Mouse (Mus musculus) erythroblast, embryonic 14.5 days (primary cell): ENCODE results near the gene Rpap2. TPM values are rescaled to one million over a fixed set of nuclear protein-coding genes. Genes with fewer than 3 reads are reported as not detected.
A peak's percentile ranks its signal among the peaks of the same experiment; 100 is the strongest.

Experiments
- H3K27me3 ChIP-seq: 2 replicates; pipeline ENCODE4 v1.6.1; 2012; ENCODE audit warnings: inconsistent platforms; ENCODE audit not compliant: control insufficient read depth
- H3K36me3 ChIP-seq: 2 replicates; pipeline ENCODE4 v1.6.1; 2012; ENCODE audit warnings: mild to moderate bottlenecking, inconsistent platforms; ENCODE audit not compliant: control insufficient read depth
- H3K4me1 ChIP-seq: 2 replicates; pipeline ENCODE4 v1.6.1; 2012; ENCODE audit warnings: inconsistent platforms; ENCODE audit not compliant: control insufficient read depth
- H3K4me3 ChIP-seq: replicated peaks from 2 replicates; pipeline ENCODE3; 2012; ENCODE audit warnings: moderate library complexity, mild to moderate bottlenecking, inconsistent platforms
- H3K9me3 ChIP-seq: 2 replicates; pipeline ENCODE4 v1.6.1; 2012; ENCODE audit warnings: low read length, inconsistent platforms, mixed read lengths; ENCODE audit not compliant: control insufficient read depth
- GATA1 ChIP-seq: IDR thresholded peaks from 2 replicates; pipeline ENCODE4 v1.6.1; 2012; ENCODE audit warnings: low read length, inconsistent platforms, mixed read lengths
- TAL1 ChIP-seq: IDR thresholded peaks from 3 replicates; pipeline ENCODE4 v1.6.1; 2012; ENCODE audit warnings: low read length, inconsistent platforms, mixed read lengths
- polyA plus RNA-seq: library from polyadenylated mRNA; stranded (reverse); fragments of >175 nt; gene quantifications from 2 replicates; pipeline ENCODE4 v1.2.3, GENCODE M21; 2012

Rpap2 gene
- polyA plus RNA-seq, 1 experiment = 0.03 TPM

DNA sequence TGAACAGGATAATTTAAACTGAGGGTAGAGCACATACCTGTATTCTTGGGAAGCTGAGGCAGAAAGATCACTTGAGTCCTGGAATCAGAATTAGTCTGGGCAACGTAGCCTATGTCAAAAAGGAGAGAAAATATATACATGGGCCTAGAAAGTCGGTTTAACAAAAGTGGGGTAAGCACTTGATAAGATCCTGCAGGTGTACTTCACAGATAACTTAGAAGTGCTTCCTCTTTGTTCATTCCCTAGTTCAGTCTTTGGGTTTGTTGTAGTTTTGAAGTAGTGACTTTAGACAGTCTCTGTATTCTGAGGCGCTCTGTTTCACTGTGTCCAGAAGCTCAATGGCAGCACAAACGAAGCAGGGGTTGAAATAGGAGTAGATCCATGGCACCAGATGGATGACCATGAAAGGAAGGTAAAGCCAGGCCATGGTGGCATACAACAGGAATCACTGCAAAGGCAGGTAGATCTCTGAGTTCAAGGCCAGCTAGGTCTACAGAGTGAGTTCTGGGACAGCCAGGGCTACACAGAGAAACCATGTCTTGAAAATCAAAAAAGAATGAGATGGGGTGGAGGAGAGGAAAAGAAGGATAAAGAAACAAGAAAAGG lies 55.0 kb downstream of the Rpap2 start:
- no peaks in the 10 kb centered on the region; the same call in 1 of the 2 replicates for H3K36me3 ChIP-seq
- H3K4me3 ChIP-seq = no peak overlapping the region
- H3K27me3 ChIP-seq = no peaks in the 10 kb centered on the region
- no peaks in the 10 kb centered on the region for H3K9me3 ChIP-seq
- TF ChIP-seq GATA1 = no peak
- TF ChIP-seq TAL1 = no peak
- peaks cover 14% of the 10 kb centered on the region for H3K4me1 ChIP-seq

DNA sequence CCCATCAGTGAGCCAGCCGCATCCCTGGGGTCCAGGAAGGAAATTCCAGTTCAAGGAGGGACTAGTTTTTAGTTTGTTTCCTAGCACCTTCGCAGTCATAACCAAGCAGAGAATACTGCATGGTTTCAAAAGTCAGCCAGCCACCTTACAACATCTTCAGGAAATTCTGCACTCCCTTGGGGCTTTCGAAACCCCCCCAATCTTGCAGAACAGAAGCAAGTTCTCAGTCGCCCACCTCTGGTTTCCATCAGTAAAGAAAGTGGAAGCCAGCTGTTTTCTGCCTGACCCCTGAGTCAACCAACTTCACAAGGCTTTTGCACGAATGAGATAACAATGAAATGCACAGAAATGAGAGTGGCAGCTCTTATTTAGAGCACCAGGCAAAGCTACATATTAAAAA lies 81.2 kb downstream of the Rpap2 start:
- Histone ChIP-seq H3K36me3 (no peaks in the 10 kb centered on the region), H3K9me3 (no peaks in the 10 kb centered on the region), H3K4me3 (no peak overlapping the region), H3K4me1 (no peaks in the 10 kb centered on the region), H3K27me3 (peaks cover 7% of the 10 kb centered on the region; the same call in 1 of the 2 replicates)
- TF ChIP-seq TAL1 (no peak), GATA1 (no peak)

GRCm38 (mm10) chr5:107681300-107681699 lies 84.1 kb downstream of the Rpap2 start:
- TF ChIP-seq GATA1 (no peak), TAL1 (no peak)
- H3K4me3 ChIP-seq = no peak overlapping the region

GRCm38 (mm10) chr5:107684380-107684779 lies 87.2 kb downstream of the Rpap2 start:
- peaks cover 30% of the 10 kb centered on the region for H3K27me3 ChIP-seq
- no peak overlapping the region for H3K4me3 ChIP-seq
- H3K36me3 ChIP-seq = no peaks in the 10 kb centered on the region
- TF ChIP-seq TAL1 (no peak), GATA1 (no peak)
- H3K4me1 ChIP-seq = peaks cover 12% of the 10 kb centered on the region
- no peaks in the 10 kb centered on the region; the same call in 1 of the 2 replicates for H3K9me3 ChIP-seq

More at GRCm38 (mm10) chr5:107681300-107681699, 84.1 kb downstream of the Rpap2 start:
- H3K4me1 ChIP-seq = no peaks in the 10 kb centered on the region
- no peaks in the 10 kb centered on the region for H3K9me3 ChIP-seq
- H3K27me3 ChIP-seq = peaks cover 7% of the 10 kb centered on the region; the same call in 1 of the 2 replicates
- no peaks in the 10 kb centered on the region for H3K36me3 ChIP-seq

- Histone ChIP-seq H3K9me3 (no peaks in the 10 kb centered on the region; the same call in 1 of the 2 replicates), H3K27me3 (peaks cover 32% of the 10 kb centered on the region), H3K4me3 (no peak overlapping the region), H3K36me3 (no peaks in the 10 kb centered on the region), H3K4me1 (peaks cover 12% of the 10 kb centered on the region)
- TF ChIP-seq TAL1 (no peak), GATA1 (no peak)
Measured at GRCm38 (mm10) chr5:107687161-107687560, 90.0 kb downstream of the Rpap2 start.

- peaks cover 12% of the 10 kb centered on the region for H3K4me1 ChIP-seq
- TF ChIP-seq TAL1 (no peak), GATA1 (no peak)
- no peaks in the 10 kb centered on the region; the same call in 1 of the 2 replicates for H3K9me3 ChIP-seq
- peaks cover 33% of the 10 kb centered on the region for H3K27me3 ChIP-seq
- peak overlapping the region; percentile 55 for H3K4me3 ChIP-seq
- no peaks in the 10 kb centered on the region for H3K36me3 ChIP-seq
Measured at GRCm38 (mm10) chr5:107687592-107688498, 90.7 kb downstream of the Rpap2 start.

GRCm38 (mm10) chr5:107688499-107688866 lies 91.3 kb downstream of the Rpap2 start:
- Histone ChIP-seq H3K9me3 (no peaks in the 10 kb centered on the region; the same call in 1 of the 2 replicates), H3K36me3 (no peaks in the 10 kb centered on the region), H3K4me3 (peak overlapping the region; percentile 55), H3K4me1 (peaks cover 12% of the 10 kb centered on the region), H3K27me3 (peaks cover 31% of the 10 kb centered on the region)
- no peak for TF ChIP-seq TAL1
- no peak for TF ChIP-seq GATA1

GRCm38 (mm10) chr5:107695019-107695418 lies 97.8 kb downstream of the Rpap2 start:
- H3K36me3 ChIP-seq = no peaks in the 10 kb centered on the region

GRCm38 (mm10) chr5:107698888-107699287 lies 101.7 kb downstream of the Rpap2 start:
- Histone ChIP-seq H3K4me1 (no peaks in the 10 kb centered on the region), H3K9me3 (no peaks in the 10 kb centered on the region; the same call in 1 of the 2 replicates), H3K4me3 (no peak overlapping the region), H3K27me3 (peaks cover 16% of the 10 kb centered on the region), H3K36me3 (no peaks in the 10 kb centered on the region)
- TF ChIP-seq GATA1 (no peak), TAL1 (no peak)

More at GRCm38 (mm10) chr5:107695019-107695418, 97.8 kb downstream of the Rpap2 start:
- peaks cover 22% of the 10 kb centered on the region for H3K27me3 ChIP-seq
- no peak overlapping the region for H3K4me3 ChIP-seq
- no peaks in the 10 kb centered on the region; the same call in 1 of the 2 replicates for H3K9me3 ChIP-seq
- no peak for TF ChIP-seq GATA1
- no peaks in the 10 kb centered on the region for H3K4me1 ChIP-seq
